Mouse (Mus musculus): ENCODE results near the gene Ssrp1.
A peak's percentile ranks its signal among the peaks of the same experiment; 100 is the strongest.

Gene Ssrp1

GRCm38 (mm10) chr2:85037047-85038026 is at the start of gene Ssrp1, which contains the start of gene P2rx3:
Ssrp1 (plus strand) TSS chr2:85037234.
P2rx3 (minus strand) TSS chr2:85037462.
- peak; percentile 91 for DNase-seq (ENCODE audit: low spot score)

- DNase-seq (ENCODE audit: low spot score) = no peak
Measured at GRCm38 (mm10) chr2:84987930-84988329, 49.1 kb upstream of the Ssrp1 start, which contains the start of gene Prg3. Prg3 (plus strand) TSS chr2:84988215.

DNA sequence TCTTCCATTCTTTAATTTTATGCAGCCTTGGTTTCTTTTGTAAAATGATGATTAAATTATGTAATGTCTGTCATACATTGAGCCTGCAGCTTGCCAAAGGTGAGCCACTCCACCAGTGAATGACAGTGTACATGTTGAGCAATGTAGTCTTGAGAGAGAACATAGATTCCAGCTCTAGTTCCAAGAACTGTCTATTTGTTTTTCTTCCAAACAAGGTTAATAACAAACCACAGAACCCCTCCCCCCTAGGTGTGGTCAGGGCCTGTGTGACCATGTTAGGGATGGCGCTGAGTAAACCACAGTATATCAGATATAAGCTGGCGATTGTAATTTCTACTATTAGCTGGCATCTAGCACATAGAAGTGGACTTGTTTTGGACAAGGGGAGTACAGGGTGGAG is 40.7 kb upstream of the Ssrp1 start:
- DNase-seq (ENCODE audit: low spot score) = no peak

GRCm38 (mm10) chr2:84999486-85000181 is 37.4 kb upstream of the Ssrp1 start:
- DNase-seq (ENCODE audit: low spot score) = peak; percentile 26

DNA sequence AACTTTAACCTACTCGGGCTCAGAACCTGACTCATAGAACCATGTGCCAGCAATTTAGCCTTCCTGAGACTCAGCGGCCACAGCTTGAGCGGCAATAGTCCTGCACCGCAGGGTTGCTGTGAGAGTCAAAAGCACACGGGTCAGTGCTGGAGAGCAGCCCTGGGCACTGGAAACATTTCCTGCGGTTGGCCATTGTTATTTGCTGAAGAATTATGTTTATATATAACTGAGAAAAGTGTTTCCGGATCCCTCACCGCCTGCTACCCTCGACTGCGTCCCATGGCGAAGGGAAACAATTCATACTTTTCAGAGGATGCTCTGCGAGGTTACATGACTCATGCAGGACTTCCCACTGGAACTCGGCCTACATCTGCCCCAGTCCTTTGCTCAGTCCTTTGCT is 35.5 kb upstream of the Ssrp1 start:
- DNase-seq (ENCODE audit: low spot score) = peak; percentile 65

GRCm38 (mm10) chr2:85002575-85002974 is 34.5 kb upstream of the Ssrp1 start:
- no peak for DNase-seq (ENCODE audit: low spot score)

DNA sequence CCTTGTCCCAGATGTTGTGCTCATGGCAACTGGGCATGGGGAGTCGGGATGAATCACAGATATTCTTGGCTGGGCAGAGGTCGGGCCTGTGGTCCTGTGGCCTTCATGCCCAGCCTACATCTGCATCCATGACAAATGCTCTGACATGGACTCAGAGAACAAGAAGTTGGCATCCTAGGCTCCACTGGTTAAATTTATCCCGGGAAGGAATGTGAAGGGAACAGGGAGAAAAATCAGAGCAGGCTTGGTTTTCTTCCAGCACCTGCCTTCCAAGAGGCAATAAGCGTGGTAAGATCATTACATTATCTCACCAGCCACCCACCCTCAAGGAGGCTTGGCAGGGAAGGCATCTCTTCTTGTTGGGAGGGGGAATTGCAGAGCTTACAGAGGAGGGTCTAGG is 32.7 kb upstream of the Ssrp1 start:
- no peak for DNase-seq (ENCODE audit: low spot score)

DNA sequence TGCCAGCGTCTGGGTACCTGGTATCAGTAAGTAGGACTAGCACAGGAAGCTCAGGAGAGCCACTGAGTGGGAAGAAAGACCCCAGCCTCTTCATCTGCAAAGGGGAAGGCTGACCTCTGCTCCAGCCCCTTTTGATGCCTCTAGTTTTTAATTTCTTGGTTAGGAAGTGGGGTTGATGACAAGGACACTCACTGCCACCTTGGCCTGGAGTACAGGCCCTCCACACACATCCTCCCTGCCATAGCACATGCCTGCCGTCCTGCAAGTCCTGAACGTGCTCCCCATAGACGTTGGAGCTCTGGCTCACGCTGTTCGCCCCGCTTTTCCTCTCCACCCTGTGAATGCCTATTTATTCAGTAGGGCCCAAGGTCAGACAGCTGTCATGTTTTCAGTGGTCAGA is 30.4 kb upstream of the Ssrp1 start:
- no peak for DNase-seq (ENCODE audit: low spot score)

DNA sequence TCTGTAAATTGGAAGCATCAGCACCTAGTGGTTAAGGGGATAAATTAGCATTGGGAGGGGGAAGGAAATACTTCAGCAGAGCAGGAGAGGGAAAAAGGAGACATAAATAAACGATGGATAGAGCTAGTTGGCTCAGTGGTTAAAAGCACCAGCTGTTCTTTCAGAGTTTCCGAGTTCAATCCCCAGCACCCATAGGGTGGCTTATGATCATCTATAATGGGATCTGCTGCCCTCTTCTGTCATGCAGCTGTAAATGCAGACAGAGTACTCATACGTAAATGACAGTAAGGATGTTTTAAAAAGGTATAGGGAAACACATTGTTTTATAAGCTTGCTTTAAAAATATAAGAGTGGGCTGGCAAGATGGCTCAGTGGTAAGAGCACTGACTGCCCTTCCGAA is 29.3 kb upstream of the Ssrp1 start:
- DNase-seq (ENCODE audit: low spot score) = peak; percentile 32

GRCm38 (mm10) chr2:85009212-85009611 is 27.8 kb upstream of the Ssrp1 start:
- no peak for DNase-seq (ENCODE audit: low spot score)

GRCm38 (mm10) chr2:85011906-85012604 is 25.0 kb upstream of the Ssrp1 start:
- DNase-seq (ENCODE audit: low spot score) = no peak

GRCm38 (mm10) chr2:85012679-85013078 is 24.4 kb upstream of the Ssrp1 start:
- no peak for DNase-seq (ENCODE audit: low spot score)

- no peak for DNase-seq (ENCODE audit: low spot score)
Measured at GRCm38 (mm10) chr2:85013826-85014587, 23.0 kb upstream of the Ssrp1 start.

GRCm38 (mm10) chr2:85014588-85014982 is 22.4 kb upstream of the Ssrp1 start:
- DNase-seq (ENCODE audit: low spot score) = no peak

DNA sequence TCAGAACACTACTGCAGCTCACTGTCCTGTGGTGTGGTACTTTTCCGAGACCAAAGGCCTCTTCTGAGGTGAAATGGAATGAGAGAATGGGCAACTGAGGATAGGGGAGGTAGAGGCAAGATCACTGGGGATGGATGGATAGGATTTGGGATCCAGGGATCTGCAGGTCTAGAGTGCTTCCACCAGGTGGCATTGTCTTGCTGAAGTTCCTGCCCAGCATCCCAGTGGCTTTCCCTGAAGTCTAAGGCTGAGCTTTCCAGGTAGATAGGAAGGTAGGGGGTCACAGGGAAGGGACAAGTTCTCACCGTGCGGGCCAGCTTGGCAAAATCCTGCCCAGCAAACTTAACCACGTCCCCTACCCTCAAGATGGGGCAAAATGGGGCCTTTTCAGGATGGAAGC is 15.0 kb upstream of the Ssrp1 start:
- DNase-seq (ENCODE audit: low spot score) = no peak

DNA sequence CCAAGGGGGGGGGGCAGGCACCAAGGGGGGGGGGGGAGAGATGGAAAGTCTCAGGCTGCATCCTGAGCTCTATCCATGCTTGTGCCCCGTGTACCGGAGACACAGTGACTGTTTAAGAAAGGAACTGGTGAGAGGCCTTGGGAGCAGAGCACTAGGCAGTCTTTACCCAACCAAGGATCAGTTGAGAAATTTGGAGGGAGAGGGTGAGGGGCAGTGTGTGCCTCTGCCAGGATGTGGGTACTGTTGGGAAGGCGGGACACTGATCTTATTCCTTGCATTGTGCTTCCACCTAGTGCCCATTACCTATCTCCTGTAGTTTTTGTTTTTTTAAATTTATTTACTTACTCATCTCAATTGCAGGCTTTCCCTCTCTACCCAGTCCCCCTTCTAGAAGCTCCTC is 10.9 kb upstream of the Ssrp1 start:
- DNase-seq (ENCODE audit: low spot score) = no peak

- DNase-seq (ENCODE audit: low spot score) = no peak
Measured at GRCm38 (mm10) chr2:85027281-85027680, 9.8 kb upstream of the Ssrp1 start.

- no peak for DNase-seq (ENCODE audit: low spot score)
Measured at GRCm38 (mm10) chr2:85029897-85030296, 7.1 kb upstream of the Ssrp1 start.

GRCm38 (mm10) chr2:85030989-85031388 is 6.0 kb upstream of the Ssrp1 start:
- DNase-seq (ENCODE audit: low spot score) = no peak

DNA sequence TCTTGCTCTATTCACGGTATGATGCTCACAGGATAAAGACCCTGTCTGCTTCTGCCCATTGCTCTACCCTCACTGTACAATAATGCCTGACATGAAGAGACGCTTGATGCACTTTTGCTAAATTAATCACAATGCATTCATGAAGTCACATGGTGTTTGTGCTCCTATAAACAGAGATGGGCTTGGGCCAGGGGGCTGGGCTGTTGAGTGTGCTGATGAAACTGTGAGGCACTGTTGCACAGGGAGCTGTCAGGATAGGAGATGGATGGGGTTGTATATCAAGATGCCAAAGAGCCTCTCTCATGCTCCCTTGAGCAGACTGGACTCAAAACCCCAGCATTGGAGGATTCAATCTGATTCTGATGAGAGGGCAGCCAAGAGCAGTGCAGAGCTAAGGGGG is 3.9 kb upstream of the Ssrp1 start:
- DNase-seq (ENCODE audit: low spot score) = no peak

- DNase-seq (ENCODE audit: low spot score) = no peak
Measured at GRCm38 (mm10) chr2:85034169-85034568, 2.9 kb upstream of the Ssrp1 start.

Measured in lung, postnatal 25 days (tissue).